Mouse (Mus musculus) brain, embryonic 14.5 days (tissue): ENCODE measurements around the gene Mfsd4b5.

ENCODE experiments used
- CTCF ChIP-seq: fragments of 200-500 bp; IDR thresholded peaks from 2 replicates; pipeline ENCODE4 v1.5.1; 2012; ENCODE audit warnings: inconsistent platforms, mild to moderate bottlenecking, moderate library complexity, borderline replicate concordance; ENCODE audit not compliant: insufficient read depth, insufficient read length; ENCODE audit errors: extremely low read depth
- POLR2A ChIP-seq: fragments of 200-500 bp; IDR thresholded peaks from 2 replicates; pipeline ENCODE4 v1.6.1; 2012; ENCODE audit warnings: mild to moderate bottlenecking, inconsistent platforms, borderline replicate concordance; ENCODE audit not compliant: poor library complexity, insufficient read depth, insufficient read length, severe bottlenecking; ENCODE audit errors: extremely low read depth

- TF ChIP-seq CTCF (no peak), POLR2A (no peak)
Observed at GRCm38 (mm10) chr10:39912616-39913015, 73.8 kb downstream of the Mfsd4b5 start.
